Mouse (Mus musculus) heart, embryonic 14.5 days (tissue): ENCODE measurements around the gene Mknk1. TPM values are rescaled to one million over a fixed set of nuclear protein-coding genes. Genes with fewer than 3 reads are reported as not detected.

Source experiments
- ATAC-seq: fragments of 200-750 bp; cut with Nextera tagmentation; 2 replicates; pipeline ENCODE4 v1.8.0; 2017; ENCODE audit warnings: low read depth, moderate TSS enrichment; ENCODE audit not compliant: insufficient number of reproducible peaks, insufficient read depth, low FRiP score
- H3K27ac ChIP-seq, 2 experiments: fragments of 200-500 bp in 1 of 2; fragments of 300-500 bp in 1 of 2; sonication (generic) in 1 of 2; replicated peaks in 1 of 2; 2 replicates each; pipeline ENCODE4 v1.5.1; 2012 to 2014; ENCODE audit warnings: low read depth in 2 of 2, low read length in 2 of 2, control low read depth in 1 of 2, mild to moderate bottlenecking in 1 of 2, mixed read lengths in 1 of 2; ENCODE audit not compliant: control insufficient read depth in 1 of 2, insufficient read depth in 1 of 2
- H3K27me3 ChIP-seq: fragments of 300-500 bp; sonication (generic); 2 replicates; pipeline ENCODE4 v1.6.1; 2014; ENCODE audit warnings: mild to moderate bottlenecking, low read length, control low read depth; ENCODE audit not compliant: control insufficient read depth, insufficient read depth
- H3K36me3 ChIP-seq: fragments of 300-500 bp; sonication (generic); 2 replicates; pipeline ENCODE4 v1.6.1; 2014; ENCODE audit warnings: mild to moderate bottlenecking, control low read depth, low read length, mixed read lengths; ENCODE audit not compliant: control insufficient read depth, insufficient read depth
- H3K4me1 ChIP-seq, 2 experiments: fragments of 200-500 bp in 1 of 2; fragments of 300-500 bp in 1 of 2; sonication (generic) in 1 of 2; 2 replicates each; pipeline ENCODE4 v1.6.1; 2012 to 2014; ENCODE audit warnings: low read length in 2 of 2, control low read depth in 1 of 2, mixed read lengths in 1 of 2; ENCODE audit not compliant: control insufficient read depth in 2 of 2, insufficient read depth in 2 of 2
- H3K4me2 ChIP-seq: fragments of 300-500 bp; sonication (generic); 2 replicates; pipeline ENCODE4 v1.6.1; 2014; ENCODE audit warnings: mild to moderate bottlenecking, low read length
- H3K4me3 ChIP-seq, 2 experiments: fragments of 200-500 bp in 1 of 2; fragments of 300-500 bp in 1 of 2; sonication (generic) in 1 of 2; 2 replicates each; pipeline ENCODE4 v1.5.1; 2012 to 2014; ENCODE audit warnings: low read length in 2 of 2, mild to moderate bottlenecking in 2 of 2, control low read depth in 1 of 2, low read depth in 1 of 2, moderate library complexity in 1 of 2; ENCODE audit not compliant: control insufficient read depth in 1 of 2, insufficient read depth in 1 of 2
- H3K9ac ChIP-seq: fragments of 300-500 bp; sonication (generic); 2 replicates; pipeline ENCODE4 v1.6.1; 2014; ENCODE audit warnings: mild to moderate bottlenecking, low read length
- H3K9me3 ChIP-seq: fragments of 300-500 bp; sonication (generic); 2 replicates; pipeline ENCODE4 v1.6.1; 2016; ENCODE audit warnings: low read length, control low read depth; ENCODE audit not compliant: control insufficient read depth
- WGBS: fragments of 180-500 bp; shearing (Covaris S2); extraction: QIAGEN DNeasy Blood & Tissue Kit; methylation state at CpG from one replicate; pipeline ENCODE4 v1.1.7; 2014; 5-methylcytosine and 5-hydroxymethylcytosine counted together
- polyA plus RNA-seq: library from polyadenylated mRNA; unstranded; fragments of >200 nt; fragmentation: Nextera tagmentation; extraction: Ambion mirVana; gene quantifications from 2 replicates; pipeline ENCODE4 v1.2.1, GENCODE M21; 2014

Gene Mknk1
- polyA plus RNA-seq, 1 experiment from 2014 or later, result 16.2 TPM

- ATAC-seq, result no peak
- H3K9ac ChIP-seq, result no peak overlapping the region
- no peak overlapping the region for H3K4me2 ChIP-seq
- peaks cover 11% of the 10 kb centered on the region for H3K36me3 ChIP-seq
- no peak overlapping the region for H3K27ac ChIP-seq
- H3K4me1 ChIP-seq, result peaks cover 20 to 38% of the 10 kb centered on the region in 2 experiments
- no peaks in the 10 kb centered on the region for H3K27me3 ChIP-seq
- H3K9me3 ChIP-seq, result no peaks in the 10 kb centered on the region
- no peak overlapping the region for H3K4me3 ChIP-seq
- WGBS, result 77% methylated on average over 3 of the region's 3 CpGs
Observed at GRCm38 (mm10) chr4:115820944-115821343, 18.1 kb upstream of the Mknk1 start.

DNA sequence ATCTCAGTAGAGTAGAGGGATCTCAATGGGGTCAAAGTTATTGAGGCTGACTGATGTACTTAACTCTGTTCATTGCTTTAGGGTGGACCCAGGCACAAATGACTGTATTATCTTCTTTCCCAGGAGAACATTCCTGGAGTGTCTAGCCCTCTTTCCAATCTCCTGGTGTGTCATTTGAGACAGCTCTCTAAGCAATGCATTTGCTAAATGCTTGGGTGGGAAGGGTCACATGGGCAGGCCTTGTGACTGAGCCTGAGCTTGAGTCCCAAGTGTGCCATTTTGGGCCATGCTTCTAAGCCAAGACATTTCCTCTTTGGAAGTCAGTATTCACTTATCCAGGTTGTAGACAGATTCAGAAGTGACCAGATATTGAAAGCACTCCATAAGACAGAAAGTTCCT, 17.6 kb upstream of the Mknk1 start:
- peaks cover 20 to 38% of the 10 kb centered on the region in 2 experiments for H3K4me1 ChIP-seq
- no peak for ATAC-seq
- H3K36me3 ChIP-seq, result peaks cover 6% of the 10 kb centered on the region
- H3K9ac ChIP-seq, result no peak overlapping the region
- H3K27ac ChIP-seq, result peak overlapping the region in 1 of 2 experiments; percentile 46; a peak in 1 of 4 replicates
- H3K9me3 ChIP-seq, result no peaks in the 10 kb centered on the region
- no peak overlapping the region for H3K4me2 ChIP-seq
- H3K4me3 ChIP-seq, result no peak overlapping the region
- H3K27me3 ChIP-seq, result no peaks in the 10 kb centered on the region

DNA sequence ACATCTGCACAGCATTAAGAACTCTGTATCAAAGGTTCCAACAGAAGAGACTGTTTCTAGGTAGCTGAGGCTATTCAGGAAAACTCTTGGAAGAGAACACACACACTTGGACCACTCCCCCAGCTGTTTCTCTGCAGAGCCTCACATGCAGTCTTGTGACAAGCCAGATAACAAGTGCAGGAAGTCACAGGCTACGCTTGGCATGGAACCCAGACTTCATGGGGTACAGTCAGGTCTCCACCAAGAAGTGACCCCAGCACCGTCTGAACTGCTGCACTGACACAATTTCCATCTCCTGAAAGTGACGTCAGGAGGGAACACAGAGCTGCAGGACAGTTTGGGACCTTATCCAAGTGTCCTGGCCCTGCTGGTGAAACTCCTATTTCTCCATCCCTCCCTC, 17.1 kb upstream of the Mknk1 start:
- Histone ChIP-seq H3K27me3 (no peaks in the 10 kb centered on the region), H3K9ac (no peak overlapping the region), H3K4me1 (peaks cover 20 to 38% of the 10 kb centered on the region in 2 experiments), H3K4me2 (no peak overlapping the region), H3K27ac (peak overlapping the region; percentile 14 to 46; a peak in 1 of 4 replicates), H3K4me3 (no peak overlapping the region), H3K36me3 (peaks cover 4% of the 10 kb centered on the region; the same call in 1 of the 2 replicates), H3K9me3 (no peaks in the 10 kb centered on the region)
- WGBS, result 7% methylated on average over 3 of the region's 3 CpGs
- peak; percentile 80 for ATAC-seq

- H3K9me3 ChIP-seq, result no peaks in the 10 kb centered on the region
- H3K27me3 ChIP-seq, result no peaks in the 10 kb centered on the region
- WGBS, result 29% methylated on average over 2 of the region's 2 CpGs
- no peak overlapping the region for H3K4me2 ChIP-seq
- peaks cover 25 to 45% of the 10 kb centered on the region in 2 experiments for H3K4me1 ChIP-seq
- no peak overlapping the region for H3K9ac ChIP-seq
- peak overlapping the region; percentile 53 to 56; a peak in 3 of 4 replicates for H3K27ac ChIP-seq
- H3K4me3 ChIP-seq, result no peak overlapping the region
- ATAC-seq, result no peak
- H3K36me3 ChIP-seq, result no peaks in the 10 kb centered on the region
Observed at GRCm38 (mm10) chr4:115824178-115824577, 14.8 kb upstream of the Mknk1 start.

DNA sequence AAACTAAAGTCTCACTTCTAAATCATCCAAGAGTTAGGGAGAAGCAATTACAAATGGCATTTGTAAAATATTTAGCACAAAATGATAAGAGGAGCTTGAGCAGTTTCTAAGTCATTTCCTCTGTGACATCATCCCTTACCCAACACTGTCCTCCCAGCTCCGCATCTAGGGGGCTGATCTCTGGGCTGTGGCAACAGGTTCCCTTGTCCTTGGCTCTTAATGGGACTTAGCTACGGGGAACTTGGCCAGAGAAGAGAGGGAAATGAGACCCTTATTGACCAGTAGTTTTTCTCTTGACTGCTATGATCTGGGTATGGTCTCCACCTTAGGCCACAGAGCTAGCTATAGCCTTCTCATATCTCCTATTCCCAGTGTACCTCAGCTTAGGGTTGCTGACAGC, 13.7 kb upstream of the Mknk1 start:
- Histone ChIP-seq H3K27me3 (no peaks in the 10 kb centered on the region), H3K36me3 (no peaks in the 10 kb centered on the region), H3K4me2 (no peak overlapping the region), H3K4me3 (no peak overlapping the region), H3K27ac (no peak overlapping the region), H3K9me3 (no peaks in the 10 kb centered on the region), H3K9ac (no peak overlapping the region), H3K4me1 (peaks cover 25 to 53% of the 10 kb centered on the region in 2 experiments)
- no peak for ATAC-seq
- WGBS, result 70% methylated on average over 2 of the region's 2 CpGs

DNA sequence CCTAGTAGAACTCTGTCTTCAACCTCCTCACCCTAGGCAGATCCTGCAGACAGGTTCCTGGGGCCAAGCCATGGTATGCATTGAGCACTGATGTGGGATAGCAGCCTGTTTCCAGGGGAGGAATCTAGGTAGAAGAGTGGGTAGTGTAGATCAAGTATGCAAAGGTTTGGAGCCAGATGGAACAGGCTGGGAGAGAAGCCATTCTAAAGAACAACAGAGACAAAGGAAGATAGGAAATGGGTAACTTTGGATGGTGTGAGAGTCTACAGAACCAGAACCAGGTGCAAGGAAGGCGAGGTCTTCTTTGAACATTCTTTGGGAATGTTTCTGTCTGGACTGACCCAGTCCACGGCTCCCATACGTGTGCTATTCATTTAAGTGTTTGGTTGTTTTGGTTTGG, 11.9 kb upstream of the Mknk1 start:
- H3K4me3 ChIP-seq, result no peak overlapping the region; a peak in 1 of 4 replicates
- H3K4me2 ChIP-seq, result peak overlapping the region; percentile 90
- 70% methylated on average over 3 of the region's 3 CpGs for WGBS
- no peak overlapping the region for H3K9ac ChIP-seq
- peaks cover 11% of the 10 kb centered on the region for H3K36me3 ChIP-seq
- peaks cover 17 to 39% of the 10 kb centered on the region in 2 experiments for H3K4me1 ChIP-seq
- ATAC-seq, result no peak
- H3K27ac ChIP-seq, result no peak overlapping the region
- no peaks in the 10 kb centered on the region for H3K9me3 ChIP-seq
- H3K27me3 ChIP-seq, result no peaks in the 10 kb centered on the region

- H3K9ac ChIP-seq, result peak overlapping the region; percentile 85
- ATAC-seq, result no peak
- H3K27me3 ChIP-seq, result no peaks in the 10 kb centered on the region
- WGBS, result 4% methylated on average over 4 of the region's 4 CpGs
- peak overlapping the region; percentile 90 for H3K4me2 ChIP-seq
- peak overlapping the region; percentile 46 to 77; a peak in 2 of 4 replicates for H3K27ac ChIP-seq
- H3K4me1 ChIP-seq, result peaks cover 16 to 34% of the 10 kb centered on the region in 2 experiments
- no peaks in the 10 kb centered on the region for H3K9me3 ChIP-seq
- peaks cover 14% of the 10 kb centered on the region for H3K36me3 ChIP-seq
- peak overlapping the region; percentile 70 to 80 for H3K4me3 ChIP-seq
Observed at GRCm38 (mm10) chr4:115827535-115827887, 11.5 kb upstream of the Mknk1 start.

- peak within 1 kb of the TSS; percentile 85 for H3K9ac ChIP-seq
- peak within 1 kb of the TSS; percentile 90 for H3K4me2 ChIP-seq
- ATAC-seq, result peak; percentile 89
- H3K36me3 ChIP-seq, result peaks cover 20% of the 10 kb centered on the region
- no peaks in the 10 kb centered on the region for H3K9me3 ChIP-seq
- H3K27me3 ChIP-seq, result no peaks in the 10 kb centered on the region
- WGBS, result under 1% methylated on average over 56 of the region's 57 CpGs
- H3K4me1 ChIP-seq, result peaks cover 16 to 32% of the 10 kb centered on the region in 2 experiments
- H3K27ac ChIP-seq, result peak within 1 kb of the TSS; percentile 74 to 77
- peak within 1 kb of the TSS; percentile 70 to 80 for H3K4me3 ChIP-seq
Observed at GRCm38 (mm10) chr4:115827888-115828571, 11.0 kb upstream of the Mknk1 start, which contains the start of gene Mob3c. TSS of gene Mob3c (plus strand) at chr4:115828092.
